Mouse (Mus musculus) stomach, postnatal 0 days (tissue): Measurements from ENCODE around the gene Lmod3. TPM values are rescaled to one million over a fixed set of nuclear protein-coding genes. Genes with fewer than 3 reads are reported as not detected.

ENCODE experiments used
- ATAC-seq: fragments of 200-750 bp; cut with Nextera tagmentation; 2 replicates; pipeline ENCODE4 v1.8.0; 2017; ENCODE audit not compliant: low FRiP score, low TSS enrichment
- DNase-seq: peaks from one replicate; pipeline ENCODE4 v3.0.0-alpha.2; 2016; ENCODE audit warnings: low spot score
- H3K27ac ChIP-seq: fragments of 300-500 bp; sonication (generic); replicated peaks from 2 replicates; pipeline ENCODE4 v1.5.1; 2014; ENCODE audit warnings: mild to moderate bottlenecking, control low read depth
- H3K27me3 ChIP-seq: fragments of 300-500 bp; sonication (generic); 2 replicates; pipeline ENCODE4 v1.6.1; 2014; ENCODE audit warnings: low read length; ENCODE audit not compliant: control insufficient read depth, insufficient read depth
- H3K36me3 ChIP-seq: fragments of 300-500 bp; sonication (generic); 2 replicates; pipeline ENCODE4 v1.6.1; 2014; ENCODE audit warnings: low read length, mixed read lengths; ENCODE audit not compliant: control insufficient read depth, insufficient read depth
- H3K4me1 ChIP-seq: fragments of 300-500 bp; sonication (generic); replicated peaks from 2 replicates; pipeline ENCODE4 v1.6.1; 2014; ENCODE audit warnings: antibody characterized with exemption; ENCODE audit not compliant: control insufficient read depth, insufficient read depth
- H3K4me2 ChIP-seq: fragments of 300-500 bp; sonication (generic); replicated peaks from 2 replicates; pipeline ENCODE4 v1.6.1; 2014; ENCODE audit warnings: low read depth, mild to moderate bottlenecking, control low read depth, moderate library complexity
- H3K4me3 ChIP-seq: fragments of 300-500 bp; sonication (generic); 2 replicates; pipeline ENCODE4 v1.5.1; 2014; ENCODE audit warnings: low read depth, low read length, control low read depth
- H3K9ac ChIP-seq: fragments of 300-500 bp; sonication (generic); 2 replicates; pipeline ENCODE4 v1.6.1; 2014; ENCODE audit warnings: mild to moderate bottlenecking, low read length, control low read depth, mixed read lengths
- H3K9me3 ChIP-seq: fragments of 300-500 bp; sonication (generic); 2 replicates; pipeline ENCODE4 v1.6.1; 2016; ENCODE audit warnings: low read length; ENCODE audit not compliant: control insufficient read depth
- CTCF ChIP-seq: IDR thresholded peaks from 2 replicates; pipeline ENCODE4 v1.5.1; 2016; ENCODE audit warnings: antibody characterized with exemption, low read depth, mild to moderate bottlenecking, moderate library complexity
- EP300 ChIP-seq: optimal IDR thresholded peaks from 2 replicates; pipeline ENCODE3; 2016; ENCODE audit warnings: antibody characterized with exemption
- WGBS: fragments of 180-500 bp; shearing (Covaris S2); extraction: QIAGEN DNeasy Blood & Tissue Kit; methylation state at CpG from one replicate; pipeline ENCODE4 v1.1.7; 2014; 5-methylcytosine and 5-hydroxymethylcytosine counted together
- polyA plus RNA-seq: library from polyadenylated mRNA; unstranded; fragments of >200 nt; fragmentation: Nextera tagmentation; extraction: Ambion mirVana; gene quantifications from 2 replicates; pipeline ENCODE4 v1.2.1, GENCODE M21; 2015

Lmod3 gene
- polyA plus RNA-seq, 1 experiment from 2014 or later, result 0.27 TPM

DNA sequence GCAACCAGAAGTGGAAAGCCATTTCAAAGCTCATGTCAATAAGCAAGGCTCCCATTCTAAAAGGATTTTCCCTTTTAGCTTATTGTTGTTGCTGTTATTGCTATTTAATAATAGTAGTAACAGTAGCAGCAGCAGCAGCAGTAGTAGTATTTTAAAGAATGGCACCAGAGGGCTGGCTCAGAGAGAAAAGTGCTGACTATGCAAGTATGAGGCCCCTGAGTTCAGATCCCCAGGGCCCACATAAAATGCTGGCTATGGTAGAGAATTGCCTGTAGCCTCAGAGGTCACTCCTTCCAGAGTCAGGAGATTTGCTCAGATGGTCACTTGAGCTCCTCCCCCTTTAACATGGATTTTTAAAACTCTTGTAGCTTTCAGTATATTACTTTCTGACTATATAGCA is 7.4 kb downstream of the Lmod3 start:
- no peaks in the 10 kb centered on the region for H3K36me3 ChIP-seq

DNA sequence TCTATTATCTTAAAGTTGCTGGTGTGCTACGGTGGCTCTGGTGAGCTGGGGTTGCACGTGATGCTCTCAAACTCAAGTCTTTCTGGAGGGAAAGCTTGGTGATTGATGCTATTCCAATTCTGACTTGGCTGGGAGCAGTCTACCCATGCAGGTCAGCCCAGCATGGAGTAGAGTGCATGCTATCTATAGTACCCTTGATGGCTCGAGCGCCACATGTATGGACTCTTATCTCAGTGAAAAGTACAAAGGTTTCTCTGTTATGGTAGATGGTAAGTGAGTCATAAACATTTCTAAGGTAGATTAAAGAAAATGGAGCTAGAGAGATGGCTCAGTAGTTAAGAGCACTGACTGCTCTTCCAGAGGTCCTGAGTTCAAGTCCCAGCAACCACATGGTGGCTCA is 10.0 kb downstream of the Lmod3 start:
- no peak for DNase-seq
- WGBS, result 80% methylated on average over 4 of the region's 4 CpGs
- no peaks in the 10 kb centered on the region for H3K4me1 ChIP-seq
- H3K4me2 ChIP-seq, result no peak overlapping the region
- ATAC-seq, result no peak
- no peak overlapping the region for H3K27ac ChIP-seq
- no peak overlapping the region for H3K9ac ChIP-seq
- H3K27me3 ChIP-seq, result no peaks in the 10 kb centered on the region
- no peaks in the 10 kb centered on the region for H3K36me3 ChIP-seq
- H3K9me3 ChIP-seq, result no peaks in the 10 kb centered on the region
- H3K4me3 ChIP-seq, result no peak overlapping the region
- TF ChIP-seq CTCF, result no peak
- TF ChIP-seq EP300, result no peak

More for the DNA sequence above, 7.4 kb downstream of the Lmod3 start:
- no peaks in the 10 kb centered on the region for H3K4me1 ChIP-seq
- no peak overlapping the region for H3K27ac ChIP-seq
- no peak overlapping the region for H3K4me3 ChIP-seq
- DNase-seq, result no peak
- no peak for ATAC-seq
- TF ChIP-seq EP300, result no peak
- TF ChIP-seq CTCF, result no peak
- no peaks in the 10 kb centered on the region for H3K9me3 ChIP-seq
- no peak overlapping the region for H3K9ac ChIP-seq
- no peak overlapping the region for H3K4me2 ChIP-seq
- H3K27me3 ChIP-seq, result no peaks in the 10 kb centered on the region

DNA sequence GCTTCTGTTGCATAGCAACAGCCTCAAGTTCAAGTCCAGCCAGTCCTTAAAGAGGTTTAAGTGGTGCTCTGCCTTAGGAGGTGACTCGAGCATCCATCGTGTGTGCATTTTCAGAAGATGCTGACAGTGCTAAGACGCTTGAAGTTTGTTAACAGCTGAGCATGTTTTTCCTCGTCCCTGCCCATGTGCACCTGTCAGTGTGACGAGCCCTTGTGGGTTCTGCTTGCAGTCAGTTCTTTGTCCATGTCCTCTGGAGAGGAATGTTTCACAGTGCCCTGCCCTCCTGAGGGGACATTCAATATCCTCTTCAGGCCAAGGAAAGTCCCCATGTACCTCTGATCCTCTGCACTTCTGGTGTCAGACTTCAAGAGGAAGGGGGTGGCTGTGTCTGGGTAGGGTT is 12.5 kb downstream of the Lmod3 start:
- no peak overlapping the region for H3K4me3 ChIP-seq
- ATAC-seq, result no peak
- no peak overlapping the region for H3K27ac ChIP-seq
- H3K27me3 ChIP-seq, result no peaks in the 10 kb centered on the region
- WGBS, result 81% methylated on average over 5 of the region's 5 CpGs
- H3K4me1 ChIP-seq, result no peaks in the 10 kb centered on the region
- no peak overlapping the region for H3K4me2 ChIP-seq
- no peak for DNase-seq
- H3K9ac ChIP-seq, result no peak overlapping the region
- TF ChIP-seq EP300 (no peak), CTCF (no peak)
- H3K9me3 ChIP-seq, result no peaks in the 10 kb centered on the region
- H3K36me3 ChIP-seq, result no peaks in the 10 kb centered on the region

DNA sequence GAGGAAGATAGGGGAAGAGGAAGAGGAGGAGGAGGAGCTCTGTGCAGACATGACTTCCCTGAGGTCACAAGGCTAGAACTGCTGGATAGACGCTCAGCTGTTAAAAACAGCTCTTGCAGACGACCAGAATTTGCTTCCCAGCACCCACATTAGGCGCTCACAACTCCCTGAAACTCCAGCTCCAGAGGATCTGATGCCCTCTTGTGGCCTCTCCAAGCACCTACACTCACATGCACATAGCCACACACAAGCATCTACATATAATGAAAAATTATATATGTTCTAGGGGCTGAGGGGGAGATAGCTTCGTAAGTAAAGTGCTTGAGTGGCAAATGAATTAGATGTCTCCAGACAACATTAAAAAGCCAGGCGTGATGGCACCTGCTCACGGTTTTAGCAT is 13.2 kb downstream of the Lmod3 start:
- Histone ChIP-seq H3K27me3 (no peaks in the 10 kb centered on the region), H3K4me3 (no peak overlapping the region), H3K27ac (no peak overlapping the region), H3K9ac (no peak overlapping the region), H3K4me2 (no peak overlapping the region), H3K36me3 (no peaks in the 10 kb centered on the region; the same call in 1 of the 2 replicates), H3K9me3 (no peaks in the 10 kb centered on the region), H3K4me1 (no peaks in the 10 kb centered on the region)
- no peak for TF ChIP-seq EP300
- TF ChIP-seq CTCF, result peak; percentile 29
- DNase-seq (no peak), ATAC-seq (no peak)
- 93% methylated on average over 6 of the region's 6 CpGs for WGBS

DNA sequence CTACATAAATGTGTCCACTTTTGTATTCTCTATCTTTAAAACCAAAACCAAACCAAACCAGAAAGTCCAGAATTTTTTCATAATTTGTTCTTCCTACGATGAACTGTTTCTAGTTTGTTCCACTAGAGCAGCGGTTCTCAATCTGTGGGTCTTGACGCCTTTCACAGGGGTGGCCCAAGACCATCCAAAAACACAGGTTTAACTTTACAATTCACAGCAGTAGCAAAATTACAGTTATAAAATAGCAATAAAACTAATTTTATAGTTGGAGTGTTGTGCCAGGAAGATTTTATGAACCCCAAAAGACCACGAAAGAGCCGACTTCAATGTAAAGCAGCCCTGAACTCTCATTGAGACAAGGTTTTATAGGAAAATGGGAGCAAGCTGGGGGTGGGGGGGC is 16.5 kb downstream of the Lmod3 start:
- no peak overlapping the region for H3K4me3 ChIP-seq
- H3K4me1 ChIP-seq, result no peaks in the 10 kb centered on the region
- no peak overlapping the region for H3K9ac ChIP-seq
- WGBS, result 92% methylated on average over 5 of the region's 5 CpGs
- H3K27ac ChIP-seq, result no peak overlapping the region
- H3K27me3 ChIP-seq, result no peaks in the 10 kb centered on the region
- peaks cover 2% of the 10 kb centered on the region; the same call in 1 of the 2 replicates for H3K36me3 ChIP-seq
- no peaks in the 10 kb centered on the region for H3K9me3 ChIP-seq
- DNase-seq, result no peak
- no peak overlapping the region for H3K4me2 ChIP-seq
- no peak for ATAC-seq
- TF ChIP-seq EP300 (no peak), CTCF (no peak)

DNA sequence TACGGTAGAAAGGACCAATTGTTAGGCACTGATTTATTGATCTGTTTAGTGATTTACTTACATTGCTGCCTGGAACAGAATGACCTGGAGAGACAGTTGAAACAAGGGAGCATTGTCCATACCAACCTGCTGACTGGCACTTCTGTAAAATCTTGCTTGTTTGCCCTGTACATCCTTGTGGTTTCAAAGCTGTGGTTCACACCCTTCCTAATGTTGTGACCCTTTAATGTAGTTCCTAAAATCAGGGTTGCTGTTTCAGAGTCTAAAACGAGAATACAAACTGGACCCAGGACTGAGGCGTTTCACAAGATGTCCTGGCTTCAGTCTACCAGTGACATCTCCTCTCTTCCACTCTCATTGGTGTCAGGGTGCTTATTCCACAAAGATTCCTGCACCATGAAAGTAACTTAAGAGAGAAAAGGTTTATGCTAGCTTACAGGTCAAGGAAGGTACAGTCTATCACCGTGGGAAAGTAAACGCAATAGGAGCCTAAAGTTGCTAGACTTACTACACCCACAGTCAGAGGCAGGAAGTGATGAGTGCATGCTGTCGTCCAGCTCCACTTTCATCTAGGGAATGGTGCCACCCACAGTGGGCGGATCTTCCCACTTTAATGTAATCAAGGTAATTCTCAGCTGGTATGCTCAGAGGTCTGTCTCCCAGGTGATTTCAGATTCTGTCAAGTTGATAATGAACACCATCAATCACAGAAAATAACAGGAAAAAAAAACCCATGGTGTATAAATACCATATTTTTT is 17.5 kb downstream of the Lmod3 start:
- H3K27me3 ChIP-seq, result no peaks in the 10 kb centered on the region
- no peak for TF ChIP-seq EP300
- no peak for TF ChIP-seq CTCF
- H3K9ac ChIP-seq, result no peak overlapping the region
- no peak for ATAC-seq
- peaks cover 2% of the 10 kb centered on the region for H3K36me3 ChIP-seq
- 77% methylated on average over 7 of the region's 7 CpGs for WGBS
- no peak overlapping the region for H3K4me3 ChIP-seq
- H3K9me3 ChIP-seq, result no peaks in the 10 kb centered on the region
- H3K4me1 ChIP-seq, result no peaks in the 10 kb centered on the region
- no peak for DNase-seq
- no peak overlapping the region for H3K27ac ChIP-seq
- no peak overlapping the region for H3K4me2 ChIP-seq
